Mouse (Mus musculus) T-helper 2 cell (primary cell): Measurements from ENCODE around the gene Hip1.

Source experiments
- in situ Hi-C: fragments of 300-600 bp; cut with MboI, MseI; formaldehyde crosslinking; loops from one replicate; pipeline ENCODE4 v1.15.1; 2025; ENCODE audit warnings: high pct_unique_total_duplicates

The Hip1 gene

GRCm38 (mm10) chr5:135544865-135545797, at the start of gene Hip1:
Gene Hip1 (minus strand): TSS chr5:135545120.
- in situ Hi-C loops = no loop called here

- in situ Hi-C loops = no loop called here
These were observed 45.3 kb upstream of the Hip1 start for GRCm38 (mm10) chr5:135589996-135590784.

- in situ Hi-C loops = no loop called here
These were observed 42.8 kb upstream of the Hip1 start for GRCm38 (mm10) chr5:135587764-135588163.

- in situ Hi-C loops = no loop called here
These were observed 40.8 kb upstream of the Hip1 start for GRCm38 (mm10) chr5:135585691-135586090.

GRCm38 (mm10) chr5:135582330-135582729, 37.4 kb upstream of the Hip1 start:
- in situ Hi-C loops = no loop called here

GRCm38 (mm10) chr5:135579331-135579751, 34.4 kb upstream of the Hip1 start:
- in situ Hi-C loops = no loop called here

- in situ Hi-C loops = no loop called here
These were observed 31.1 kb upstream of the Hip1 start for GRCm38 (mm10) chr5:135576055-135576454.

GRCm38 (mm10) chr5:135573006-135573405, 28.1 kb upstream of the Hip1 start, which contains the start of gene Ccl24:
Gene Ccl24 (minus strand): TSS chr5:135573049.
- in situ Hi-C loops = no loop called here

- in situ Hi-C loops = no loop called here
These were observed 23.8 kb upstream of the Hip1 start for GRCm38 (mm10) chr5:135568698-135569097.

- in situ Hi-C loops = no loop called here
These were observed 22.8 kb upstream of the Hip1 start for GRCm38 (mm10) chr5:135567556-135568265.

GRCm38 (mm10) chr5:135563469-135563868, 18.5 kb upstream of the Hip1 start, which contains the start of gene Ccl26:
Gene Ccl26 (minus strand): TSS chr5:135563569.
- in situ Hi-C loops = no loop called here

DNA sequence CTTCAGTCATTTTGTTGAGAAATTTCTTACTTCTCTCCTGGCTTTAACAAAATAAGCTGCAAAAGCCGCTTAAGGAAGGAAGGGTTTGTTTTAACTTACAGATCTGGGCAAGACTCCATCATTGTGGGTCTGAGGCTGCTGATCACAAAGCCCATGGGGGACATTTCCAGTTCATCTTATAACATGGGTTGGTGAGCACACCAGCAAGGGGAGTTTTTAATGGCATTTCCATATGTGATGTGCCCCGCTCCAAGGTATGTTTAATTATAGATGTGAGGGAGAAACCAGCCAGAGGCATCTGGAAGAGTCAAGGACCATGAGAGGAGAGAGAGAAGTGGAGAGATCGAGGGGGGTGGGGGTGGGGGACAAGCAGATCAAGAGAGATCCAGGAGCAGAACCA, 12.8 kb upstream of the Hip1 start:
- in situ Hi-C loops = no loop called here

DNA sequence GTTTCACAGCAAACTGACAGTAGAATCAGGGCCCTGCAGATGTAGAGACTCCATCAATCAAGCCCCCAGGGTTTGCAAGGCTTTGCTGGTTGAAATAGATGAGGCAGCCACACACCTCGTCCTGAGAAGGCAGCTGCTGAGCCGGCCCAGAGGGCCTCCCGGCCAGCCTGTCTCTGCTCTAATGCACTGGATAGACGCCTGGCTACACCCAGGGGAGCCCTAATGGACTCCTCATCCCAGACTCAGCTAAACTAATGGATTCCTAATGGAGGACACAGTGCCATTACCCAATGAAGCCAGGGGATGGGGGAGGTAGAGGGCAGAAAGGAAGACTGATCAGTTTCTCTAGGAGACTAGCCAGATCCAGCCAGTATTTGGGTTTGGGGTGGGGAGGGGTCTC, 12.1 kb upstream of the Hip1 start:
- in situ Hi-C loops = no loop called here

DNA sequence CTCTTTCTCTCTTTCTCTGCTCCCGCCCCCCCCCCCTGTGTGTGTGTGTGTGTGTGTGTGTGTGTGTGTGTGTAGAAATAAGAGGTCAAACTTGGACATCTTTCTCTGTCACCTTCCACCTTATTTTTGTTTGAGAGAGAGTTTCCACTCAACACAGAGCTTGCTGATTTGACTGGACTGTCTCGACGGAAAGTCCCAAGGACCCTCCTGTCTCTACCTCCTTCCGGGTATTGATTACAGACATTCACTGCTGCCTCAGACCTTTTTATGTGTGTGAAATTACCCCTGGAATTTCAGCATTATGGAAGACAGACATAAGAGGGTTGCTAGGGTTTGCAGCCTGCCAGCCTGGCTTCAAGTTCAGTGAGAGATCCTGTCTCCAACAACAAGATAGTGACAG, 11.3 kb upstream of the Hip1 start:
- in situ Hi-C loops = no loop called here

DNA sequence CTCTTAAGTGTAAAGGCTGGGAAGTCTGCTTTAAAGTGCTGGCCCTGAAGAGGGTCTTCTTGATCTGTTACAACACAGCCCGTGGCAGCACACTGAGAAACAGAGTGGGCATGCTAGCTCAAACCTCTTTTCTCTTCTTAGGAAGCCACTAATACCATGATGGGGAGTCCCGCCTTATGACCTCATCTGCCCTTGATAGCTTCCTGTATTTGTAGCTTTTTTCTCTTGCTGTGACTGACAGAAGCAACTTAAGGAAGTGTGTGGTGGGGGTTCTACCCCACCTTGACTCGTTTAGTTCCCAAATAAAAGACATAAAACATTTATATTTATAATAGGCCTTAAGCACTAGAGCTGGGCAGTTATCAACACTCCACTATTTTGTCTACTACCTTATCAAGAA, 6.7 kb upstream of the Hip1 start:
- in situ Hi-C loops = no loop called here

GRCm38 (mm10) chr5:135550910-135551309, 6.0 kb upstream of the Hip1 start:
- in situ Hi-C loops = no loop called here

DNA sequence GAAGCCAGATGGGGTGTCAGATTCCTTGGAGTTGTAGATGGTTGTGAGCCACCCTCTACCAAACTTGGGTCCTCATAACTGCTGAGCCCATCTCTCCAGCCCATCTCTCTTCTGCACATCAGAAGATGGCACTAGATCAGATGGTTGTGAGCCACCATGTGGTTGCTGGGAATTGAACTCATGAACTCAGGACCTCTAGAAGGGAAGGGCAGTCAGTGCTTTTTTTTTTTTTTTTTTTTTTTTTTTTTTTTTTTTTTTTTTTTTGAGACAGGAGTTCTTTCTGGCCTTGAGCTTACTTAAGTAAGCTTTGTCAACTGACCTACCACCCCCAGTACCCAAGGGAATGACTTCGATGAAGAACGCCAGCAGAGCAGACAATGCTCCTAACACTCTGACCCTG, 3.1 kb upstream of the Hip1 start:
- in situ Hi-C loops = no loop called here

- in situ Hi-C loops = no loop called here
These were observed 825 bp downstream of the Hip1 start for GRCm38 (mm10) chr5:135544032-135544558.

GRCm38 (mm10) chr5:135537794-135538214, 7.1 kb downstream of the Hip1 start:
- in situ Hi-C loops = no loop called here

DNA sequence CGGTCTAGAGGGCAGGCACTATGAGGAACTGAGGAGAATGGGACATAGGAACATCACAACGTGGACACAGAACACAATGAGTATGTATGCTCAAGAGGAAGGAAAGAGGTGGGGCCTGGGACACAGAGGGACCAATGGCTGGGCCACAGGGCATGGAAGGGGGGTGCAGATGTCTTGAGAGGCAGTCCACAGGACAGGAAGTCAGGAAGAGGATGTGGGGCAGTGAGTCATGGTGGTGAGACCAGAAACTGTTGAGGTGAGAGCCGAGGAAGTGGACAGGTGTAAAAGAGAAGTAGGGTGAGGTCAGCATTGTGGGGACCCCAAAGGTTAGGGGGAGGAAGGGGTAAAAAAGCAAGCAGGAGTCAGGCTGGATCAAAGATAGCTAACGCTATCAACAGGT, 7.6 kb downstream of the Hip1 start:
- in situ Hi-C loops = no loop called here

GRCm38 (mm10) chr5:135535867-135536266, 9.1 kb downstream of the Hip1 start:
- in situ Hi-C loops = no loop called here

GRCm38 (mm10) chr5:135533431-135533830, 11.5 kb downstream of the Hip1 start:
- in situ Hi-C loops = no loop called here
